Mouse (Mus musculus) ovary, adult 2 months (tissue): Measurements from ENCODE around the gene Adam19. TPM values are rescaled to one million over a fixed set of nuclear protein-coding genes. Genes with fewer than 3 reads are reported as not detected.

Source experiments
- polyA plus RNA-seq: library from polyadenylated mRNA; depleted of rRNA; stranded (reverse); fragments of >200 nt; gene quantifications from 2 replicates; pipeline ENCODE4 v1.2.3, GENCODE M21; 2012; rRNA removed

Adam19 gene
- 13.1 and 15.5 TPM in 2 replicates for polyA plus RNA-seq

GRCm38 (mm10) chr11:46055896-46056769, at the start of gene Adam19:
TSS of gene Adam19 (plus strand) at chr11:46055992.

GRCm38 (mm10) chr11:46052105-46052659, 3.6 kb upstream of the Adam19 start, which contains the start of gene Gm12166:
TSS of gene Gm12166 (minus strand) at chr11:46052321.

GRCm38 (mm10) chr11:46165866-46166585, 110.2 kb downstream of the Adam19 start, which contains the start of gene Nipal4:
TSS of gene Nipal4 (minus strand) at chr11:46166508.

Other genes starting within 250 kb of the Adam19 start
- gene Clint1, start 203.9 kb upstream of the Adam19 start, polyA plus RNA-seq, result 55.7 and 65.4 TPM in 2 replicates
- gene Lsm11, start 111.1 kb upstream of the Adam19 start, polyA plus RNA-seq, result 7.4 and 8.7 TPM in 2 replicates
- gene Thg1l, start 100.5 kb upstream of the Adam19 start, polyA plus RNA-seq, result 5.8 and 9.4 TPM in 2 replicates
- 0.53 and 0.75 TPM in 2 replicates for gene Sox30, start 75.7 kb upstream of the Adam19 start, polyA plus RNA-seq
- 12.2 and 15.2 TPM in 2 replicates for gene Gm12166, start 3.7 kb upstream of the Adam19 start, polyA plus RNA-seq
- gene Nipal4, start 110.5 kb downstream of the Adam19 start, polyA plus RNA-seq, result 1.8 and 2.7 TPM in 2 replicates
- gene Fndc9, start 179.5 kb downstream of the Adam19 start, polyA plus RNA-seq, result not detected in 2 replicates